Mouse (Mus musculus) left cerebral cortex, adult 18-20 months (tissue): Measurements from ENCODE around the gene Gm14569. TPM values are rescaled to one million over a fixed set of nuclear protein-coding genes. Genes with fewer than 3 reads are reported as not detected.

Source experiments
- DNase-seq, 2 experiments: peaks; one replicate each; pipeline ENCODE4 v3.0.0; 2021 to 2022; ENCODE audit warnings: low spot score in 2 of 2, mixed read lengths in 1 of 2
- long read RNA-seq, 2 experiments: library from polyadenylated mRNA; stranded (forward); transcript quantifications; one replicate each; pipeline ENCODE4 v2.0.0; 2021
- total RNA-seq, 2 experiments: library from RNA; stranded (reverse); gene quantifications; 2 replicates each; pipeline ENCODE4 v1.2.3; 2021

Gm14569 gene
- under 1 TPM in 1 of 2 experiments, not detected in 1; 0.58 TPM for total RNA-seq
- long read RNA-seq, experiment 1, result 0 reads
- long read RNA-seq, experiment 2, result 0 reads

DNA sequence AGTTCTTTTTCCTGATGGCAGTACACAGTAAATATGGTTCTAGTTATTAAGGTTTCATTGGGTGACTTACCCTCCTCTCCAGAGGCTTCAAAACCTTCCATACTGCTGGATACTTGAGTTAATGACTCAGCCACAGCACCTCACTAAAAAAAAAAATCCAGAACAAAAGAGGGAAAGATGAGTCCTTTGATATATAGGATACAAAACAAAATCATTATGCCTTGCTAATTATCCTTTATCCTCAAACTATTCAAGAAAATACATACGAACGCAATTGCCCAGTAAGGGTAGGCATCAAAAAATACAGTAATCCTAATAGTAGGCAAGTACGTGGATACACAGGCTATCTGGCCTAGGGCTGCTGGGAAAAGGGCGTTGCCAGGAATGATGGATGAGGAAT lies at the start of gene Gm14569:
TSS of gene Gm14569 (minus strand) at position 101 of the 400 bp plus-strand sequence.
- no peak for DNase-seq

DNA sequence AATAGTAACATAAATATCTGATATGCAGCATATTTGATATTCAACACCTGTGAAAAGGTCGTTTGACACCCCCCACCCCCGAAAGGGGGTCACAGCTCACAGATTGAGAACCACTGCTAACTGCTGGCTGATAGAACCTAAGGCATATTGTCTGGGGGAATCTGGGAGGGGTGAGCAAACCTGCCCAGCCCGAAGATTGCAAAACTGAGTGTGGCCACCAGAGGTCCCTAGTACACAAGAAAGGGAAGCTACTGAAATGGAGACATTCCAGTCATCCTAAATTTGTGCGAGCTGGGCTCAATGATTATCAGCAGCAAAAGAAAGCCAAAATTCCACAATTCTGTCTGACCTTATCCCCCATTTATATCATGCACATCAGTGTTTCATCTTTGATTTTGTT lies 42.9 kb upstream of the Gm14569 start:
- DNase-seq, result peak; percentile 79 to 86

DNA sequence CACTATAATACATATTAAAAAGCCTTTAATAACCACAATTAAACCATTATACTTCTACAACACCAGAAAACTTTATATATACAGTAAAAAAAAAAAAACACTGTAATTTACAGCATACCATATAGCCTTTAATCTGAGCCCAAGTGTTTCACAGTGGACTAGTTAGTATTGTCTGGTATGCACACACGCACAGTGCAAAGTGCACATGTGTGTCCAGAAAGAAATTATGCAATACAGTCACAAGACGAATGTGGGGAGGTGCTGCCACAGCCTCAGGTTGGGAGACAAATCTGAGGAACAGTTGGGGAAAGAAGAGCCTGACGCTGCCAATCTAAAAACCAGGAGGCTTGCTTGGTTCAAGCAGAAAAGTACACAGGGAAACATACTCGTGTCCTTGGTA lies 42.1 kb upstream of the Gm14569 start:
- DNase-seq, result no peak

DNA sequence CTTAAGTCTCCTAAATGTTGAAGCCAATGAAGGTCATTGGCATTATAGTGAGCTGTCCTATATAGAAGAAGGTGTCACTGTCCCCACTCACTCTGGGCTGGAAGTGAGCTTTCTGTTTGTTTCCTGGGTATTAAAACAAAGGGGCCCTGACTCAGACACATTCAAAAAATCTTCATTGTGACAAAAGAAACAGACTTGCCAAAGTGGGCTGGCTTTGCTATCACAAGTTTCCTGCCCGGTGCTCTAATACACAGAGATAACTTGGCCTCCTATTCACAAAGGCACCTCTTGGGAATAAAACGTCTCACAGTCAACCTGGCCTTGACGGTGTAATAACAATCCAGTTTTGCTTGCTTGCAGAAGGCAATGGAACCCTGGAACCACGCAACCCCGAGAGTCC lies 38.6 kb upstream of the Gm14569 start:
- no peak for DNase-seq

DNA sequence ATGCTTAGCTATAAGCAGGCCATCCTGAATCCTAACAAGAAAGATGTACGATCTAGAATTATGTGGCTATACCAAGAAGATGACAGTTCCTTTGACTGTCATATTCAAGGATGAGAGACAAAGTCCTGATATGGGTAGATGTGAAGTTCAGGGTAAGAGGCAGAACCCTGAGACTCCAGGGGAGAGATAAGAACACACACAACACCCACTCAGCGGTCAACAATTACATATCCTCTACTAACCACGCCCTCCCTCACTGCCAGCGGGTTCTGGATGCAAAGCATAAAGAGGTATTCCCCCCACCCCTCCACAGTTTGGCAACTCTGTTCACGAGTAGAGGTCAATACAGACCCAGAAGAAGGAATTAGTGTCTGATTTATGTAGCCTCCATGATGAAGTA lies 32.1 kb upstream of the Gm14569 start:
- DNase-seq, result no peak

DNA sequence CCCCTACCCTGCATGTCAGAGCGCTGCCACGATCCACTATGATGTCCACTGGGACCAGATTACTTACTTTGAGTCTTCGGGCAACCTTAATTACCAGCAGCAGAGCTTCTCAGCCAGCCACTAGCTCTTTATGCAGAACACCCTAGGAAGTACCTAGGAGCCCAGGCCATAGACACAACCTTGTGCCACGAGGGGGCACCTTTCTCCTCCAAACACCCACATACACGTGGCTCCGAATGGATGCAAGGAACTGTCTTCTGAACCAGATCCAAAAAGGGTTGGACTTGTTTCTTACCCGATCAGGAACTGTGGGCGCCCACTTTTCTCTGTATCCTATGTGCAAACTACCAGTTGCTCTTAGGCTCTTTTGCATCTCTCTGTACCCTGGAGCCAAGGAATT lies 22.1 kb upstream of the Gm14569 start:
- DNase-seq, result no peak

DNA sequence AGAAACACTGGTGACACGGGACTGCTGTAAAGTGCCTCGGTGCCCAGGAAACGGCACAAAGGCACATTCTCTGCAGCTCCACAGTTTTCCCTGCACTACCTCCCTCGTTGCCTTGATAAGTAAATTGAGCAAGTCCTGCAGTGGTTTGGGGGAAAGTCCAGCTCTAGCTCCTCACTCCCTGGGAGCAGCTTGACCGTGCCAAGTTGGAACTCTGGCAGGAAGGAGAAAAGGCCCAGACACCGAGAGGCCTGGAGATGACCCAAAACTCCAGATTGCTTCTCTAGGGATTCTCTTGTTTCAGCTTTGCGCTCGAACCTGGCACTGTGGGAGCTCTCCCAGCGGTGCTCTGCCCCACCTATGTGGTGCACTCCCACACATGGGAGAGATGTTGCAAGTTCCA lies 21.6 kb upstream of the Gm14569 start:
- DNase-seq, result no peak

DNA sequence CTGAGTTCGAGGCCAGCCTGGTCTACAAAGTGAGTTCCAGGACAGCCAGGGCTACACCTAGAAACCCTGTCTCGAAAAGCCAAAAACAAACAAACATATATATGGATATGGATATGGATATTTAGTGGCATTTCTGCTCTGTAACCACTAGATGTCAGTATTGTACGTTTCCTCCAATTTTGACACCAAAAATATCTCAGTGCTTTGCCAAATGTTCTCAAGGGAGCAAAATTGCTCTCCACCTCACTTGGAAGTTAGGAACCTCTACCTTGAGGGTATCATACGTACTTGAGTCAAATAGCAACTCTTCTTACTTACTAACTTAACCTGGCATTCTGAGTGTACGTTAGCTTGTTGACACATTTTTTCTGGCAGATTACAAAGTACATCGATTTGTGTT lies 15.2 kb upstream of the Gm14569 start:
- no peak for DNase-seq

DNA sequence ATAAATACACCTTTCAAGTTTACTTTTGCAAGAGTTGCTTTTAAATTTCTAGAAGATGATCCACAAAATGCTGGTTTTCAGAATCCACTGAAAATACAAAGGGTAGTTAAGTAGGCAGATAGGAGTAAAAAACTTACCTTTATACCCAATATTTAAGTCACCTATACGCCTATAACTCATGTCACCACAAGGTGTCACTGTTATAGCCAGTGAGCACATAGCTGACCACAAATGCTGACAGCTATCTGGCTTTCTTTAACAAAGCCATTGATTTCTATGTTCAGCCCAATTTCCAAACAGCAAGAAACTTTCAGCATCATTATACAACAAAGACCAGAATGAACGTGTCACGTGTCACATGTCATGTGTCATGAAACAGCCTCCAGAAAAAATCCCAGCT lies 2.1 kb downstream of the Gm14569 start:
- no peak for DNase-seq

DNA sequence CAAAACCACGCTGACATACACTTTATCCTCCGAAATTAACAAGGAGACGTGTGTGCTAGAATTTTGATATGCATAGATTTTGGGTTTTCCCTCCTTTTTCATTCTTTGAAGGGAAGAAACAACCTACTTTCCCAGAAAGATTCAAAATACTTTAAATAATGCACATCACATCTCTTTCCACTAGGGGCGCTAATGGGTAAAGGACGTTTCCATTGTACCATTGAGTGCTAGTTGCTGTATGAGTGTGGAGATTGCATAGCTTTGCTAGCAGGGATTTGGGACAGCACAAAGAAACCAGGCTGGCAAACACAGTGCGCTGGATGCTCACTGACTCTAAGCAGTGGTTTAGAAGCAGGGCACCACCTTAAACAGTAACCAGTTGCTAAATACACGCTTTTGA lies 3.6 kb downstream of the Gm14569 start:
- no peak for DNase-seq

DNA sequence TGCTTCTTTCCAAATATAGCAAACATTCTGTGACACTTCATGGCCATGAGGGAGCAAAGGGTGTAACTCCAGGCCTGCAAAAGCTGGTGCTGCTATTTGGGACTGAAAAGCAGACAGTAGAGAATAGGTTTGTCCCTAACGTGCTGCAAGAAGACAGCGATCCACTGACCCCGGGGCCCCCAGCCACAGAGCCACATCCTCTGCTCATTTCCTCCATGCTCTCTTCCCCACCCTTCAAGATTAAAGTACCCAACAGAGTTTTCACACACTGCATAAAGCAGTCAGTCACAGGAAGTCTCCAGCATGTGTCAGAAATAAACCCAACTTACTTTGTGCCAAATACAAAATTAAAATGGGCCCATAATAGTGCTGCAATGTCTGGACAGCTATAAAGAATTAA lies 16.8 kb downstream of the Gm14569 start:
- DNase-seq, result no peak

DNA sequence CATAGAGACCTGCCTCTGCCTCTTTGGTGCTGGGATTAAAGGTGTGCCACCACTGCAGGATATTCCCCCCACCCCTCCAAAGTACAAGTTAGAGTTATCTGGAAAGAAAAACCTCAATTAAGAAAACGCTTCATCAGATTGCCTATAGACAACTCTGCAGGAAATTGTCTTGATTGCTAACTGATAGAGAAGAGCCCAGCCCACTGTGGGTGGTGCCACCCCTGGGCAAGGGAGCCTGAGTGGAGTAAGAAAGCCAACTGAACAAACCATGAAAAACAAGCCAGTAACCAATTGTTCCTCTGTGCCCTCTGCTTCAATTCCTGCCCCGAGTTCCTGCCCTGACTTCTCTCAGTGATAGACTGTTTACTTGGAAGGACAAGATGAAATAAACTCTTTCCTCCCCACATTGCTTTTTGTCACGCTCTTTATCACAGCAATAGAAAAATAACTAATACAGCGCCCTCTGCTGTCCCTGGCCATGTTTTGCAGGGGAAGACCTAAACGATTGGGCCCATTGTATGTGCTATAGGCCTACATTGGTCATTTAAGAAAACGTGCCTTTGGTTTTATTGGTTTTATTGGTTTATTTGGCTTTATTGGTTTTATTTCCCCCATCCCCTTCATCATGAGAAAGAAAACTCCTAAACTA lies 17.4 kb downstream of the Gm14569 start:
- DNase-seq, result peak in 1 of 2 experiments; percentile 9

DNA sequence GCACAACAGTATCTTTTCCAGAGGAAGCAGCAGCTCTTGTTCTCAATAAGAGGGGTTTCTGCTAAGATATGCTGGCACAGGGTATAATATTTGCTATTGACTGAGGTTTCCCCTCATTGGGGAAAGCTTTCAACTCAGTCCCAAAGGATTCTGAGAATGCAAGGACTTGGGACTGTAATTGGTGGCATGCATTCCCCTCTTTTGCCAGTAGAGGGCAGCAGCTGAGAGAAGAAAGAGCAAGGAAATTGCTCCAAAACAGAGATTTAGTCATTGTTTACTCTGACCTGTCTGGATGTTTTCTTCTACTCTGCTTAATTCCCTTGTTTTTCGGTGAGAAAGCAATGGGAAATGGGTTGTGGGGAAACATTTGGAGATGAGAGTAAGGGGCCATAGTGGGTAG lies 35.6 kb downstream of the Gm14569 start:
- peak; percentile 1 to 25 for DNase-seq

DNA sequence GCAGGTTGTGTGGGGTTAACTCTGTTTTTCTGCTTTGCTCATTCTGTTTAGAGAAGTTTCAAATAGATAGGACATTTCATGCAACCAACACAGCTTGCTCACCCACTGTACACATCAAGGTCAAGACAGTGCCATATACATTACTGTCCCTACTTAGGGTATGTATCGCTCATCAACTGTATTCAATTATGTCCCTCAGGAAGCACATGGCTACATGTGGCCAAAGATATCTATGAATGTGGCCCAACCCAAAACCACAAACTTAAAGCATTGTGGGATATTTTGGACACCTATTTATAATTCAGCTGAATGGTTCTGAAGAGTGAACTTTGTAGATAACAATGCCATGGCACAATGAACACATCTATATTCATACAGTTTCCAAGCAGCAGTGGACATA lies 53.7 kb downstream of the Gm14569 start:
- no peak for DNase-seq

DNA sequence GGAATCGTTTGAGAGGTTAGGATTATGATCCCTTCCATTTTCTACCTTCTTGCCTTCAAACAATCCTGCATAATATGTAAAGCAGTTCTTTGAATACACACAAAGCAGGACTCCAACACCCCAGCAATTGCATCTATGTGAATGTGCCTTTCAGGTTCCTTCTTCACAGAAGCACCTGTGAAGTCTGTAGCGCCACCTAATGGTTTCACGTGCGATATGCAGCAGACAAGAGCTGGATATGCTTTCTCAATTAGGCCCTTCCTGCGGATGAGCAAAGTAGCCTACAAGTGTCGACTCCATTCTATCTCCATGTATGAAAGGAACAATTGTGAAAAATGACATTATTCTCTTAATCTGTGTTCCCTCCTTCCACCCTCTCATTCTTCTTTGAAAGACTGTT lies 56.6 kb downstream of the Gm14569 start:
- no peak for DNase-seq

DNA sequence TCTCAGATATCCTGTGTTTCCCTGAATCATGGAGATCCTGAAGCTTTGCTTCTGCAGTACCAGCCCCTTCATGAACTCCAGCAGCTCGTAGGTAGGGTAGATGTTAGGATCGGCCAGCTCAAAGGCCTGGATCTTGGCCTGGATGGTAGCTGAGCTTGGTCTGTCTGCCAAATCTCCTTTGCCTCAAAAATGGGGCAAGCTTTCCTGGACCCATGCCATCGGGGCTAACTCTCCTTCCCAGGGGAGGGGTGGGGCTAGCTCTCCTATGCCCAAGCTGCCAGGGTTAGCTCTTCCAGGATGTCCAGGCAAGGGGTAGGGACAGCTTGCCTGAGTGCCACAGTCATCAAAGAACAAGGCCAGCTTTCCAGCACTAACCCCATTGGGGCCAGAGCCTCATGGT lies 72.5 kb downstream of the Gm14569 start:
- no peak for DNase-seq

DNA sequence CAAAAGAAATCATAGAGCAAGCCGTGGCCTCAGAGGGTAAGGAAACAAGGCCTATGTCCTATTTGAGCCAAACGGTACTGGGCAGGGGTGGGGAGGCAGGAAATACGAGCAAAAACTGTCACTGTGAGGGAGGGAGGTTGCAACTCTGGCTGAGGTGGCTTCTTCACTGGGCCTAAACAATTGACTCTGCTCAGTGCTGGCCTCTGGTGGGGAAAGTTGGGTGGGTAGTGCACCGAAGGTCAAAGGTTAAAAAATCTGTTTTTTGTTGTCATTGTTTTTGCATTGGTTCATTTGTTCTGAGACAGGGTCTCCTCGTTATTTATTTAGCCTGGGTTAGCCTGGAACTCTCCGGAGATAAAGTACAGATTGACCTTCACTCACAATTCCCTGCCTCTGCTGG lies 89.3 kb downstream of the Gm14569 start:
- no peak for DNase-seq

DNA sequence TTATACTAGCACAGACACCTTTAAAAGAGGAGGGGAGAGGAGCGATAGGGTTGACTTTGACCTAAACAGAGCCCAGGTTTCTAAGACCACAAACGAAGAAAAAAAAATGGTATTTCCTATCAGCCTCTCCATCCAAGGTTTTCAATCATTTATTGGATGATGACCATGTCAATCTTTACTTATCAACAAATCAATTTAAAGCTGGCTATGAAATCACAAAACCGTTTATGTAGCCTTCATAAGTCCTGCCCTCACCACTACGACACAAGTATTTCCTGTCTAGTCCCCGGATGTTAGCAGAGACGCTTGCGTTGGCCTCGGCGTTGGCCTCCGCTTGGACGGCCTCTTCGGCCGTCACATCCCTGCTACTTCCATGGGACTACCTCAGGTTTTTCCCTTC lies 90.7 kb downstream of the Gm14569 start, which contains the start of gene Gm6268:
TSS of gene Gm6268 (plus strand) at position 301 of the 400 bp plus-strand sequence.
- DNase-seq, result no peak

DNA sequence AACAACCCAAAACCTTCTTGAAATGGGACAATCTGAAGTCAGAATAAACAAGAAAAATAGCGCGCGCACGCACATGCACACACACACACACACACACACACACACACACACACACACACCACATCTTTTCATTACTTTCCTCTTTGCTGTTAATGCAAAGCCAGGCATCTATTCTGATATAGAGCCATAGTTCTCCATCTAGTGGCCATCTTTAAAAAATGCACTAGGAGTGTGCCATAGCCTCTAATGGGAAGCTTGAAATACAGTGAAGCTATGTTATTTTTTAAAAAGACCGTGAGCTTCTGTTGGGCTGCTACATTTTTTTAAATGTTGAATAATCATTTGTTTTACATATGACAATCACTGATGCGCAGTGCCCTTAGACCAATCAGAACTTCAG lies 98.4 kb downstream of the Gm14569 start:
- no peak for DNase-seq

DNA sequence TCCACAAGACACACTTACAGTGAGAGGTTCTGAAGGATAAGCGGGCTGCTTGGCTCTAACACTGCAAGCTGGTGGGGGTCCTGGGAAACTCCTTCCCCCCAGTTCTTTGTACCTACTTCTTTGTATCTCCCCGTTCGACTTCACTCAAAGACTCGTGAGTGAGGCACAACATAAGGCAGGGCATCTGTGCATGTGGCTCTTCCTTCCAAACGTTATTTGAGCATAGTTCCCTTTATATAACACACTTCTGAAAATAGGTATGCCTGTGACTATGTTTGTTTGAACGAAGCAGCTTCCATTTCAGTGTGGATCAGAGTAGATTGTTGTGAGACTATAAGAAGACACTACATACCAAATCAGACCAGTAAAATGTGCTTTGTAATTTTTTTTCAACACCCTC lies 99.0 kb downstream of the Gm14569 start:
- peak; percentile 14 to 17 for DNase-seq

DNA sequence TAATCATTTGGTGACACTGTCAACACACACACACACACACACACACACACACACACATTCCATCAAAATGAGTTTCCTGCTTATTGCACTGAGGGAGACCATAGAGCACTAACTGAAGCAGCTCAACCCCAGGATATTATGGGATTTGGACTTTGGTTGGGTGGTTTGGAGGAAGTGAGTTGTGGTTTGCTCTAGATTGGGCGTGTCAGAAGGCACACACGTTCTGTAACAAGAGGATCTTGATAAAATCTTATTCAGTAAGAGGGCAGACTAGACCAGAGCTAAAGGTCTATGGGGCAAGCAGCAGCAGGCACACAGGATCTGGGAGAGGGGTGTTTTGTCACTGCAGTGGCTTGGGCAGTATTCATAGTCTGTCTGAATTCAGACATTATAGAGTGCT lies 101.1 kb downstream of the Gm14569 start:
- DNase-seq, result no peak

DNA sequence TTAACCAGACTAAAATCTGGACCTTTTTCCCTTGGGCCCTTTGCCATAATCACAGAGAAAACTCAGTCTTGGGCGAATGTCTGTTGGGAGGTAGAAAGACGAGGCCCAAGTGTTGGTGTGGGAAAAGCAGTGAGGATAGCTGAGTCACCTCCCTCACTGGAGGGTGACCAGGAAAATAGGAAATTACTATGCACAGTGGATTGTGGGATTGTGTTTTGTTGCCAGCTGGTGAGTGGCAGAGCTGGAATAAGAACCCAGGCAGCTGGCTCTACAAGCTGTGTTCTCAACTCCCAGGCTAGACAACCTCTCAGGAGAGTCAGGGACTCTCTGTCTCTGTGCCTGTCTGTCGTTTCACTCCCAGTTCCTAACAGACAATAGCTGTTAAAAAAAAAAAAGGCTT lies 101.7 kb downstream of the Gm14569 start:
- DNase-seq, result peak; percentile 60 to 66

DNA sequence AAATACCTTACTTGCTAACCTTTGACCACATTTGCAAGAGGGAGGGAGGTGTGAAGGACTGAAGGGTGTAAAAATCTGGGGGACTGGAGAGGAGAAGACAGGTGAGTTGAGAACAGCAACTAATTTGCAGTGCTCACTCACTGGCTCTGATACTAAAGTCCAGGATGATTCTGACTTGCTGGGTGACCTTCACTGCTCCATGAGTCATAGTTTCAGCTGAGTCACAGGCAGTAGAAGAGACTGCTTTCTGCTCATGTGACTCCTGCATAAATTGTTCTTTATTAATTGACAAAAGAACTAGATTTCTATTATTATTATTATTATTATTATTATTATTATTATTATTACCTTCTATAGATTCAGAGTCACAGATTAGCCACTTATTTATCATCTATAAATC lies 106.3 kb downstream of the Gm14569 start:
- DNase-seq, result no peak
